Mouse (Mus musculus) embryonic facial prominence, embryonic 15.5 days (tissue): ENCODE data around the gene Cers5. TPM values are rescaled to one million over a fixed set of nuclear protein-coding genes. Genes with fewer than 3 reads are reported as not detected.
"Not testable (repeated sequence)": the region's sequence is repeated elsewhere in the genome, so short reads cannot be mapped to it uniquely, and the experiment has no call there.

Source experiments
- ATAC-seq: fragments of 200-750 bp; cut with Nextera tagmentation; 2 replicates; pipeline ENCODE4 v1.8.0; 2017; ENCODE audit warnings: low read depth, moderate TSS enrichment; ENCODE audit not compliant: insufficient number of reproducible peaks, low FRiP score, low TSS enrichment
- H3K27ac ChIP-seq: fragments of 300-500 bp; sonication (generic); replicated peaks from 2 replicates; pipeline ENCODE4 v1.5.1; 2015; ENCODE audit warnings: mild to moderate bottlenecking, inconsistent platforms
- H3K27me3 ChIP-seq: fragments of 300-500 bp; sonication (generic); 2 replicates; pipeline ENCODE4 v1.6.1; 2015; ENCODE audit warnings: inconsistent platforms
- H3K36me3 ChIP-seq: fragments of 300-500 bp; sonication (generic); 2 replicates; pipeline ENCODE4 v1.6.1; 2015; ENCODE audit warnings: mild to moderate bottlenecking, inconsistent platforms
- H3K4me1 ChIP-seq: fragments of 300-500 bp; sonication (generic); 2 replicates; pipeline ENCODE4 v1.6.1; 2015; ENCODE audit warnings: inconsistent platforms
- H3K4me2 ChIP-seq: fragments of 300-500 bp; sonication (generic); replicated peaks from 2 replicates; pipeline ENCODE4 v1.6.1; 2015; ENCODE audit warnings: mild to moderate bottlenecking, inconsistent platforms
- H3K4me3 ChIP-seq: fragments of 300-500 bp; sonication (generic); replicated peaks from 2 replicates; pipeline ENCODE4 v1.5.1; 2015; ENCODE audit warnings: mild to moderate bottlenecking, inconsistent platforms
- H3K9ac ChIP-seq: fragments of 300-500 bp; sonication (generic); 2 replicates; pipeline ENCODE4 v1.6.1; 2015; ENCODE audit warnings: inconsistent platforms
- H3K9me3 ChIP-seq: fragments of 300-500 bp; sonication (generic); replicated peaks from 2 replicates; pipeline ENCODE4 v1.6.1; 2016; ENCODE audit warnings: inconsistent platforms
- WGBS: fragments of 180-500 bp; shearing (Covaris S2); methylation state at CpG from one replicate; pipeline ENCODE4 v1.1.7; 2015; 5-methylcytosine and 5-hydroxymethylcytosine counted together
- polyA plus RNA-seq: library from polyadenylated mRNA; unstranded; fragments of >200 nt; fragmentation: Nextera tagmentation; extraction: Ambion mirVana; gene quantifications from 2 replicates; pipeline ENCODE4 v1.2.1, GENCODE M21; 2015

Cers5 gene
- 73.7 and 78.3 TPM in 2 replicates for polyA plus RNA-seq

GRCm38 (mm10) chr15:99772881-99772924, at the start of gene Cers5:
Gene Cers5, minus strand, starts transcription at chr15:99772885.
- H3K9me3 ChIP-seq, ATAC-seq, H3K27me3 ChIP-seq, H3K36me3 ChIP-seq: not testable (repeated sequence)
- Histone ChIP-seq H3K4me2 (peak within 1 kb of the TSS; percentile 76), H3K4me1 (peaks cover 10% of the 10 kb centered on the region), H3K27ac (peak within 1 kb of the TSS; percentile 96), H3K9ac (peak within 1 kb of the TSS; percentile 81), H3K4me3 (peak within 1 kb of the TSS; percentile 89)

- Histone ChIP-seq H3K27ac (peak overlapping the region; percentile 94), H3K36me3 (peaks cover 18% of the 10 kb centered on the region), H3K4me3 (peak overlapping the region; percentile 53), H3K4me1 (peaks cover 23% of the 10 kb centered on the region), H3K9me3 (no peaks in the 10 kb centered on the region), H3K27me3 (no peaks in the 10 kb centered on the region), H3K4me2 (peak overlapping the region; percentile 49), H3K9ac (peak overlapping the region; percentile 74)
- WGBS, result 5% methylated on average over 14 of the region's 14 CpGs
- ATAC-seq, result peak; percentile 63
These were observed 47.1 kb upstream of the Cers5 start for GRCm38 (mm10) chr15:99819621-99820279.

- WGBS, result 4% methylated on average over 6 of the region's 6 CpGs
- peak overlapping the region; percentile 49 for H3K4me2 ChIP-seq
- H3K36me3 ChIP-seq, result peaks cover 20% of the 10 kb centered on the region
- peak overlapping the region; percentile 94 for H3K27ac ChIP-seq
- H3K9me3 ChIP-seq, result no peaks in the 10 kb centered on the region
- H3K9ac ChIP-seq, result peak overlapping the region; percentile 74
- no peaks in the 10 kb centered on the region for H3K27me3 ChIP-seq
- H3K4me3 ChIP-seq, result peak overlapping the region; percentile 53
- peaks cover 26% of the 10 kb centered on the region for H3K4me1 ChIP-seq
- ATAC-seq, result no peak
These were observed 46.4 kb upstream of the Cers5 start for GRCm38 (mm10) chr15:99819109-99819440.

- Histone ChIP-seq H3K9me3 (no peaks in the 10 kb centered on the region), H3K9ac (peak overlapping the region; percentile 74), H3K4me1 (peaks cover 26% of the 10 kb centered on the region), H3K27ac (peak overlapping the region; percentile 94), H3K36me3 (peaks cover 22% of the 10 kb centered on the region), H3K27me3 (no peaks in the 10 kb centered on the region), H3K4me2 (peak overlapping the region; percentile 49), H3K4me3 (peak overlapping the region; percentile 53)
- ATAC-seq, result peak; percentile 91
- WGBS, result 2% methylated on average over 13 of the region's 13 CpGs
These were observed 45.8 kb upstream of the Cers5 start for GRCm38 (mm10) chr15:99818321-99819108.

DNA sequence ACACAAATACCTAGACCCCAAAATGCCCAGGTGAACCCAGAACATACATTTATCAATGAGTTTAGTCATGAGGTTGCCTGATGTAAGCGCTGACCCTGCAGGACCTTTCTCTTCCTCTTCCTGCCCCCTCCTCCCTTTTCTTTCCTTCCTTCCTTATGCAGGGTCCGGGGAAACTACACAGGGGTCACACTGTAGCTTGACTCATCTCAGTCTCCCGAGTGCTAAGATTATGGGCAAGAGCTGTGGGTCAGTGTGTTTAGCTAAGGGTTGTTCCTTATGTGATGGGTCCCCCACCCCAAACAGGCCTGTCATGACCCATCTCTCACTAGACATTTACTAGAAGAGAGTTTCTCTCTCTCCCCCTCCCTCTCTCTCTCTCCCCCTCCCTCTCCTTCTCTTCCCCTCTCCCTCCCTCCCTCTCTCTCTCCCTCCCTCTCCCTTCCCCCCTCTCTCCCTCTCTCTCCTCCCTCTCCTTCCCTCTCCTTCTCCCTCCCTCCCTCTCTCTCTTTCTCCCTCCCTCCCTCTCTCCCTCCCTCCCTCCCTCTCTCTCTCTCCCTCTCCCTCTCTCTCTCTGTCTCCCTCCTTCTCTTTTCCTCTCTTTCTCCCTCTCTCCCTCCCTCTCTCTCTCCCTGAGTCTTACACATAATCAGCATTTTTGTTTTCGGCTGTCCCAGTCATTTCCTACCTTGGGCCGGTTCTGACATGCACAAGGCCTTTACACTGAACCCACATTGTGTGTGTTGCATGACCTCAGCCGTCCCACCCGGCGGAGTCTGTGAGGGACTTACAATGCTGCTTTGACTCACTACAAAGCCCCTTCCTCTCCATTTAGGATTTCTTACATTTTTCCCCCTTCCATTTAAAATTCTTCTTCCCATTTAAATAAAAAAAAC, 44.9 kb upstream of the Cers5 start:
- no peak for ATAC-seq
- H3K27ac ChIP-seq, result peak overlapping the region; percentile 94
- H3K4me1 ChIP-seq, result peaks cover 33% of the 10 kb centered on the region
- peak overlapping the region; percentile 34; the same call in 1 of the 2 replicates for H3K9ac ChIP-seq
- WGBS, result 9% methylated on average over 8 of the region's 8 CpGs
- H3K4me2 ChIP-seq, result peak overlapping the region; percentile 49
- no peaks in the 10 kb centered on the region for H3K9me3 ChIP-seq
- H3K4me3 ChIP-seq, result peak overlapping the region; percentile 53
- H3K36me3 ChIP-seq, result peaks cover 26% of the 10 kb centered on the region
- no peaks in the 10 kb centered on the region for H3K27me3 ChIP-seq

- Histone ChIP-seq H3K9me3 (no peaks in the 10 kb centered on the region), H3K27me3 (no peaks in the 10 kb centered on the region), H3K4me2 (no peak overlapping the region), H3K4me3 (no peak overlapping the region), H3K4me1 (peaks cover 44% of the 10 kb centered on the region), H3K27ac (peak overlapping the region; percentile 94; the same call in 1 of the 2 replicates), H3K36me3 (peaks cover 26% of the 10 kb centered on the region), H3K9ac (no peak overlapping the region)
- ATAC-seq, result no peak
- 88% methylated on average over 4 of the region's 4 CpGs for WGBS
These were observed 43.3 kb upstream of the Cers5 start for GRCm38 (mm10) chr15:99815999-99816398.

DNA sequence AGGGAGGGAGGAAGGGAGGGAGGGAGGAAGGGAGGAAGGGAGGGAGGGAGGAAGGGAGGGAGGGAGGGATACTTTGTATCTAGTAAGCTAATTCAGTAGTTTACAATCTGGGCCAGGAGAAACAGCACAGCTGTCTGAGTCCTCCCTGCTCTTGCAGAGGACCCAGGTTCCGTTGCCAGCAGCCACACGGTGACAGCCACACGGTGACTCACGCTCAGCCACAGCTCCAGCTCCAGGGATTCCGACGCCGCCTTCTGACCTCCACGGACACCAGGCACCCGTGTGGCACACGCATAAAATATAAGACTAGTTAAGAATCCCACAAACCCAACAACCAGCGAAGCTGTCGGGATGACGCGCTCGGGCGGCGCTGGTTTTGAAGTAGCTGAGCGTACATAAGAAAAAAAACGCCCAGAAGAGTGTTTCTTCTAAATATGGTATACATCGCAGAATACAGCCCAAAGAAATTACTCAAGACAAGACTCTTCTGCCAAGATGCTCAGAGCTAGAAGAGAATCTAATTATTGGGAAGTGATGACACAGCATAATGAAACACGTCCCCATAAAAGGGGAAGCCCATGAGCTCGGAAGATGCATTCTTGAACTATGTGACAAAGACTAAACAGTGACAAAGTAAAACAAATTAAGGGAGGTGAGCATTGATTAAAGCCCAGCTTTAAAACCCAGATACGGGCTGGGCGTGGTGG, 42.0 kb upstream of the Cers5 start:
- no peaks in the 10 kb centered on the region for H3K27me3 ChIP-seq
- peaks cover 26% of the 10 kb centered on the region for H3K36me3 ChIP-seq
- WGBS, result 77% methylated on average over 24 of the region's 24 CpGs
- H3K9ac ChIP-seq, result no peak overlapping the region
- H3K27ac ChIP-seq, result peak overlapping the region; percentile 58
- H3K4me1 ChIP-seq, result peaks cover 37% of the 10 kb centered on the region
- H3K9me3 ChIP-seq, result no peaks in the 10 kb centered on the region
- ATAC-seq, result no peak
- H3K4me2 ChIP-seq, result 0 out of 2 replicates have a peak overlapping the region, but pooled peaks have one; percentile 4
- no peak overlapping the region for H3K4me3 ChIP-seq

DNA sequence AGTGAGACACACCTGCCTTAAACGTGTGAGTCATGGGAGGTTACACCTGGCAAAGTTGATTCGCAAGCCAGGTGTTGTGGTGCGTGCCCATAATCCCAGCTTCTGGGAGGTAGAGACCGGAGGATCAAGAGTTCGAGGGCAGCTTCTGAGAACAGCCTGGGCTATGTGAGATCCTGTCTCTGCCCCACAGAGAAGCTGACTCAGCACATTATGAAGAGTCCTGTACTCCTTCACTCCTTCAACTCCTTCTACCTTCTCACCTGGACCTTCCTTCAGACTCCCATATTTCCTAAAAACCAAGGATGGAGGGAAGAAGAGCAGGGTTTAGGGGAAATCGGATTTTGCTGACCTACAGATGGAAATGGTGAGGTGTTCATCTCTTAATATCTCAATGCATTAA, 41.0 kb upstream of the Cers5 start:
- Histone ChIP-seq H3K9me3 (no peaks in the 10 kb centered on the region), H3K4me2 (no peak overlapping the region), H3K27me3 (no peaks in the 10 kb centered on the region), H3K9ac (no peak overlapping the region), H3K4me3 (no peak overlapping the region), H3K4me1 (peaks cover 37% of the 10 kb centered on the region), H3K27ac (no peak overlapping the region), H3K36me3 (peaks cover 26% of the 10 kb centered on the region)
- 92% methylated on average over 6 of the region's 6 CpGs for WGBS
- no peak for ATAC-seq

DNA sequence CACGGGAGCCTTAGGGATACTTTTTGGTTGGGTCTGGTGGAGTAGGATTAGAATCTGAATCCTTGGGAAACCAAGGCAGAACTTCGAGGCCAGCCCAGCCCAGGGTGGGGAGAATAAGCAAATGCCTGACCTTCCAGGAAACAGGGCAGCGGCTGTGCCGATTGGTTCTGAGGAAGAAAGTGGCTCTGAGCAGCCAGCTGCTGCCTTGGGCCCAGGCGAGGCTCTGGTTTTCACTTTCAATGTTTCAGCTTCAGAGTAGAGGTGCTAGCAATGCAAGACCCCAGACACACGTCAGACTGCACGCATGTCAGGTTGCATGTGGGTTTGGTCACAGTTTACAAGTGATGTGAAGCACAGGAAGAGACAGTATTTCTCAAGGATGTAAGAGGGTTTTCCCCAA, 39.4 kb upstream of the Cers5 start:
- no peak for ATAC-seq
- Histone ChIP-seq H3K4me2 (no peak overlapping the region), H3K27me3 (no peaks in the 10 kb centered on the region), H3K4me3 (no peak overlapping the region), H3K27ac (peak overlapping the region; percentile 34; the same call in 1 of the 2 replicates), H3K36me3 (peaks cover 32% of the 10 kb centered on the region), H3K4me1 (peaks cover 45% of the 10 kb centered on the region), H3K9ac (no peak overlapping the region), H3K9me3 (no peaks in the 10 kb centered on the region)
- WGBS, result 52% methylated on average over 7 of the region's 7 CpGs

DNA sequence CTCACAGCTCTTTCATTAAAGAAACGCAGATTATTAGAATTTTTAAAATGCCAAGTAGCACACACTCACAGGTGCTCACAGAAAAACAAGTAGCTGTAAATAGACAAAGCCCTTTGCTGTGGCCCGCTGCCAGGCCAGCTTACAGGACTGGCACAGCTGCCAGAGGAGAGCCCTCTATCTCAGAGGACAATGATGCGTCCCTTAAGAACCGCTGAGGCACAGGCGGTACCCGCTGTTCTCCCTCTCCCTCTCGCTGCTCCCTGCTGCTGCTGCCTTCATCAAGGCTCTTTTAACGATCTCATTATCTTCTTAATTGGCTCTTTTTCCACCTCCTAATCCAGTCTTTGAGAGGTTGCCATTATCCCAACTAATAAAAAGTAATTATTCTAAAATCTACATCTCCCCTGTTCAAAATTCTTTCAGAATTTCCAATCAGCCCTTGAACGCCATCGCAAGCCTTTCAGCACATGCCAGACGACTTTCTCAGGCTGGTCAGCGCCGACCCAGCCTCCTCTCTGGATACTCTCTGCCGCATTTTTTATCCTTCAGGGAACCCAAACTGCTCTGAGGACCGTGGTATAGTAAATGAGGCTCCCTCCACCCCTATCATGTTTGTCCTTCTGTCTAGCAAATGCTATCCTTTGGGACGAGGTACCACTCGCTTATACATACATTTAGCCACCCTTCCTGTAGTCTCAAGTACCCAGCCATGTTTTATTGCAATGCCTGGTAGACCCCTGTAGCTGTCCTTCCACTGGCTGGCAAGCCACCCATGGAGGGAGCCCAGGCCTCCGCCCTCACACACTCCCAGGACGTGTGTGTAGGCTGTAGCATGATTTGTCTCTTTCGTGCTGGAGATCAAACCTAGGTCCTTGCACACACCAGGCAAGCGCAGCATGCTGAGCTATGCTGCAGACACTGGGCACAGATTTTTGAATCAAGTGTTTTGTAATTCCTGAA, 35.4 kb upstream of the Cers5 start:
- no peak overlapping the region for H3K9ac ChIP-seq
- no peaks in the 10 kb centered on the region for H3K9me3 ChIP-seq
- ATAC-seq, result no peak
- WGBS, result 49% methylated on average over 21 of the region's 21 CpGs
- no peaks in the 10 kb centered on the region for H3K27me3 ChIP-seq
- peaks cover 32% of the 10 kb centered on the region for H3K36me3 ChIP-seq
- no peak overlapping the region for H3K4me2 ChIP-seq
- H3K4me1 ChIP-seq, result peaks cover 44% of the 10 kb centered on the region
- peak overlapping the region; percentile 19 for H3K27ac ChIP-seq
- H3K4me3 ChIP-seq, result no peak overlapping the region
